Mouse (Mus musculus) forebrain, embryonic 16.5 days (tissue): Measurements from ENCODE around the gene Gm47995. TPM values are rescaled to one million over a fixed set of nuclear protein-coding genes. Genes with fewer than 3 reads are reported as not detected.
"Not testable (repeated sequence)": the region's sequence is repeated elsewhere in the genome, so short reads cannot be mapped to it uniquely, and the experiment has no call there.

Experiments used
- ATAC-seq: fragments of 200-750 bp; cut with Nextera tagmentation; 2 replicates; pipeline ENCODE4 v1.8.0; 2017; ENCODE audit warnings: mild to moderate bottlenecking, moderate library complexity
- H3K27ac ChIP-seq: fragments of 300-500 bp; sonication (generic); 2 replicates; pipeline ENCODE4 v1.5.1; 2014; ENCODE audit warnings: low read length, control low read depth
- H3K27me3 ChIP-seq: fragments of 300-500 bp; sonication (generic); replicated peaks from 2 replicates; pipeline ENCODE4 v1.6.1; 2014; ENCODE audit warnings: low read length; ENCODE audit not compliant: control insufficient read depth, insufficient read depth
- H3K36me3 ChIP-seq: fragments of 300-500 bp; sonication (generic); 2 replicates; pipeline ENCODE4 v1.6.1; 2014; ENCODE audit not compliant: control insufficient read depth, insufficient read depth
- H3K4me1 ChIP-seq: fragments of 300-500 bp; sonication (generic); replicated peaks from 2 replicates; pipeline ENCODE4 v1.6.1; 2014; ENCODE audit warnings: low read length; ENCODE audit not compliant: control insufficient read depth, insufficient read depth
- H3K4me2 ChIP-seq: fragments of 300-500 bp; sonication (generic); 2 replicates; pipeline ENCODE4 v1.6.1; 2014; ENCODE audit warnings: mild to moderate bottlenecking, low read length, control low read depth
- H3K4me3 ChIP-seq: fragments of 300-500 bp; sonication (generic); replicated peaks from 2 replicates; pipeline ENCODE4 v1.5.1; 2014; ENCODE audit warnings: mild to moderate bottlenecking, low read length, control low read depth
- H3K9ac ChIP-seq: fragments of 300-500 bp; sonication (generic); replicated peaks from 2 replicates; pipeline ENCODE4 v1.6.1; 2014; ENCODE audit warnings: low read depth, low read length, control low read depth
- H3K9me3 ChIP-seq: fragments of 300-500 bp; sonication (generic); 2 replicates; pipeline ENCODE4 v1.6.1; 2016; ENCODE audit warnings: low read length; ENCODE audit not compliant: control insufficient read depth
- WGBS: fragments of 180-500 bp; shearing (Covaris S2); extraction: QIAGEN DNeasy Blood & Tissue Kit; methylation state at CpG from one replicate; pipeline ENCODE4 v1.1.7; 2014; 5-methylcytosine and 5-hydroxymethylcytosine counted together
- polyA plus RNA-seq: library from polyadenylated mRNA; unstranded; fragments of >200 nt; fragmentation: Nextera tagmentation; extraction: Ambion mirVana; gene quantifications from 2 replicates; pipeline ENCODE4 v1.2.1, GENCODE M21; 2015

Gene Gm47995
- polyA plus RNA-seq, 1 experiment from 2014 or later, result not detected

DNA sequence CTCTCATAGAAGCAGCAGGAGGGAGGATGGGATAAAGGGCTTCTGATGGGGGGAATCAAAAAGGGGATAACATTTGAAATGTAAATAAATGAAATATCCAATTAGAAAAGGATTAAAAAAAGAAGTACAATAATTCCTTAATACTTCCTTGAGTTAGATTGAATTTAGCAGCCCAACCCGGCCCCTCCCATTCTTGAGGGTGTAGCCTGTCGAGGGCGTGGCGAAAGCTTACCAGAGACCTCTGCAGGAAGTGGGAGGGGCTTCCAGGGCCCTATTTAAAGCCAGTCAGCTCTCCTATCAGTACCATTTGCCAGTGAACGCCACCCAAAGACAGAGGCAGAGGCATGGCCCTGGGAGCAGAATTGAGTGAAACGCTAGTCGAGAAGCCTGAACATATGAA, 16.0 kb upstream of the Gm47995 start, which contains the start of gene Gm47985:
Gene Gm47985 (plus strand): TSS at position 272 of the 400 bp plus-strand sequence.
- H3K9me3 ChIP-seq, result not testable (repeated sequence)

DNA sequence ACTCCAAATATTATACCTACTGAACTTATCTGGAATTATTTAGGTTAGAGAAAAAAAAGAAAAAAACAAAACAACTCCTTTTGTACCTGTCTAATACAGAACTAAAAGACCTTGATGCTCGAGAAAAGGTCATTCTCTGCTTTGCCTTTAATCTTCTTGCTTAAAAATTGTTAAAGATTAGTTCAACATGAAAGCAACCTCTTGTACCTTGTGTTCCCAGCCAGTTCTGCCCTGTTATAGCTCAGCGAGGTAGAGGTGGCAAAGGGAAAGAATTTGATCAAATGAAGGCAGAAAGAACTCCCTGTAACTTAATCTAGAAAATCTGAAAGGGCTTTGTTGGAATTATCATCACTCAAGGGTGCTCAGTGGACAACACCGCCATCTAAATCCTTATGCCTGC, 12.1 kb upstream of the Gm47995 start:
- not testable (repeated sequence) for ATAC-seq, H3K4me1 ChIP-seq, H3K27me3 ChIP-seq, H3K4me3 ChIP-seq, H3K36me3 ChIP-seq, H3K27ac ChIP-seq, H3K9ac ChIP-seq, H3K9me3 ChIP-seq, H3K4me2 ChIP-seq
- WGBS, result 69% methylated on average over 3 of the region's 3 CpGs

More for the DNA sequence above, 16.0 kb upstream of the Gm47995 start, which contains the start of gene Gm47985:
- H3K27me3 ChIP-seq, H3K4me2 ChIP-seq, ATAC-seq, H3K36me3 ChIP-seq, H3K27ac ChIP-seq, H3K4me1 ChIP-seq, H3K9ac ChIP-seq, H3K4me3 ChIP-seq: not testable (repeated sequence)
- WGBS, result no CpG with 5 or more reads among the region's 7 CpGs

DNA sequence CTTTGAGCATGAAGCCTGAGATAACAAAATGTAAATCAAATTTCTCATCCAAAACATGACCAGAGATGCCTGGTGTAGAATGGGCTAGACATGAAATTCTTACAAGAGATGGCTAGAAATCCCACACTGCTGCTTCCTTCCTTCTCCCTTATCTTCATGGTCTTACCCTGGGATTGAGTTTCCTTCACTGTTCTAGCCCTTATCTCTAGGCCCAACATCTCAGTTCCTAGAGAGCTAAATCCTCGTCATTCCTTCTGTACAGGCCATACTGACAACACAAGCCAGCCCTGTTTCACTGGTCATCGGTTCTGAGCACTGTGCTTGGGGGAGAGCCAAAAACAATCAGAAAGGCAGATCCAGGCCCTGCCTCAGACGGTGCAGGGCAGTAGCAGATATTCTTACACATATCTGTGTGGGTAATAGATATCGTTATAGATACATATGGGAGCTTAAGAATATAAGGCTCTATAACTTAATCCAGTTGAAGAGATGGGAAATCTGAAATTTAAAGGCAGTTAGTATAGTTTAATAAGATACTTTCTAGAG, 11.3 kb upstream of the Gm47995 start:
- WGBS, result 84% methylated on average over 4 of the region's 4 CpGs
- not testable (repeated sequence) for H3K9me3 ChIP-seq, H3K27ac ChIP-seq, H3K36me3 ChIP-seq, H3K4me1 ChIP-seq, H3K9ac ChIP-seq, H3K4me2 ChIP-seq, H3K4me3 ChIP-seq, ATAC-seq, H3K27me3 ChIP-seq

DNA sequence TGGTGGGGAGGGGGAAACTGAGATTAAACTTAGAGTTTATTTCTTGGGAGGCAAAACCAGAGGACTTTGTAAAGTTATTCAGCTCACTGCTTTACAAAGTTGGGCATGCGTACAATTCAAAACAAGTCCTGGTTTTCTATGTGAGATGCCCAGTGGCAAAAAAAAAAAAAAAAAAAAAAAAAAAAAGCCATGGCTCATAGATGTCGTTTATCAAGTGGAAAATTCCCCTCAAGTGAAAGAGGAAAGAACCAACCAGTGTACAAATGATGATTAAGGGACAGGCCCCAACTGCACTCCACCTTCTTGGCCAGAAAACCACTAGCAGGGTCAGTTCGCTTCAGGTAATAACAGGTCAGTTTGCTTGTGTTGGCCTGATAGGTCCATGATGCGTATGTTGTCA, 9.8 kb upstream of the Gm47995 start:
- 87% methylated on average over 4 of the region's 4 CpGs for WGBS
- ATAC-seq, result no peak

DNA sequence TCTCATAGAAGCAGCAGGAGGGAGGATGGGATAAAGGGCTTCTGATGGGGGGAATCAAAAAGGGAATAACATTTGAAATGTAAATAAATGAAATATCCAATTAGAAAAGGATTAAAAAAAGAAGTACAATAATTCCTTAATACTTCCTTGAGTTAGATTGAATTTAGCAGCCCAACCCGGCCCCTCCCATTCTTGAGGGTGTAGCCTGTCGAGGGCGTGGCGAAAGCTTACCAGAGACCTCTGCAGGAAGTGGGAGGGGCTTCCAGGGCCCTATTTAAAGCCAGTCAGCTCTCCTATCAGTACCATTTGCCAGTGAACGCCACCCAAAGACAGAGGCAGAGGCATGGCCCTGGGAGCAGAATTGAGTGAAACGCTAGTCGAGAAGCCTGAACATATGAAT, 6.2 kb upstream of the Gm47995 start, which contains the start of gene Gm8947:
Gene Gm8947 (plus strand): TSS at position 302 of the 400 bp plus-strand sequence.
- not testable (repeated sequence) for H3K27ac ChIP-seq, H3K9me3 ChIP-seq, ATAC-seq, H3K4me2 ChIP-seq, H3K4me3 ChIP-seq, H3K9ac ChIP-seq, H3K36me3 ChIP-seq, H3K4me1 ChIP-seq, H3K27me3 ChIP-seq
- no CpG with 5 or more reads among the region's 7 CpGs for WGBS

More for the DNA sequence above, 9.8 kb upstream of the Gm47995 start:
- Histone ChIP-seq H3K4me1 (no peaks in the 10 kb centered on the region), H3K27ac (no peak overlapping the region), H3K27me3 (no peaks in the 10 kb centered on the region), H3K4me2 (no peak overlapping the region), H3K9ac (no peak overlapping the region), H3K4me3 (no peak overlapping the region), H3K9me3 (no peaks in the 10 kb centered on the region), H3K36me3 (no peaks in the 10 kb centered on the region)

DNA sequence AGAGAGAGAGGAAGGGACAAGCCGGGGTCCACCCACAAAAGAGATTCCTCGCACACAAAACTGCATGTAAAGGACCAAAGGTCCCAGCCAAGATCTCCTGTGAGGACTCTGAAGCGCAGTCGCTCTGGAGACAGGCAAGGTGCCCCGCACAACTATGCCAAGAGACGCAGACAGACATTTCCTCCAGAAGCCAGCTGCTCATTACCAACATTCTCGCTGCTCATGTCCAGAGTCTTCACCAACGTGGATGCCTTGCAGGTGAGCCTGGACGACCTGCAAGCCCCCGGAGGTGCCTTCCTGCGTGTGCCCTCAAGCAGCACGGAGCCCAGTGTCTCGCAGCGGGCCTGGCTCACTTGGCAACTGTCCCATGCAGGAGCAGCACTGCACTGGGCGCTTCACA, 5.5 kb upstream of the Gm47995 start:
- WGBS, result 90% methylated on average over 14 of the region's 15 CpGs

DNA sequence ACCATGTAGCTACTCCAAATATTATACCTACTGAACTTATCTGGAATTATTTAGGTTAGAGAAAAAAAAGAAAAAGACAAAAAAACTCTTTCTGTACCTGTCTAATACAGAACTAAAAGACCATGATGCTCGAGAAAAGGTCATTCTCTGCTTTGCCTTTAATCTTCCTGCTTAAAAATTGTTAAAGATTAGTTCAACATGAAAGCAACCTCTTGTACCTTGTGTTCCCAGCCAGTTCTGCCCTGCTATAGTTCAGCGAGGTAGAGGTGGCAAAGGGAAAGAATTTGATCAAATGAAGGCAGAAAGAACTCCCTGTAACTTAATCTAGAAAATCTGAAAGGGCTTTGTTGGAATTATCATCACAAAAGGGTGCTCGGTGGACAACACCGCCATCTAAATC, 2.3 kb upstream of the Gm47995 start:
- not testable (repeated sequence) for ATAC-seq, H3K36me3 ChIP-seq
- 46% methylated on average over 4 of the region's 4 CpGs for WGBS

More for the DNA sequence above, 5.5 kb upstream of the Gm47995 start:
- H3K9me3 ChIP-seq, ATAC-seq, H3K4me3 ChIP-seq, H3K9ac ChIP-seq, H3K27ac ChIP-seq, H3K27me3 ChIP-seq, H3K4me2 ChIP-seq, H3K4me1 ChIP-seq, H3K36me3 ChIP-seq: not testable (repeated sequence)

DNA sequence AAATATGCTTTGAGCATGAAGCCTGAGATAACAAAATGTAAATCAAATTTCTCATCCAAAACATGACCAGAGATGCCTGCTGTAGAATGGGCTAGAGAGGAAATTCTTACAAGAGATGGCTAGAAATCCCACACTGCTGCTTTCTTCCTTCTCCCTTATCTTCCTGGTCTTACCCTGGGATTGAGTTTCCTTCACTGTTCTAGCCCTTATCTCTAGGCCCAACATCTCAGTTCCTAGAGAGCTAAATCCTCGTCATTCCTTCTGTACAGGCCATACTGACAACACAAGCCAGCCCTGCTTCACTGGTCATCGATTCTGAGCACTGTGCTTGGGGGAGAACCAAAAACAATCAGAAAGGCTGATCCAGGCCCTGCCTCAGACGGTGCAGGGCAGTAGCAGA, 1.6 kb upstream of the Gm47995 start:
- H3K27me3 ChIP-seq, H3K9ac ChIP-seq, H3K4me3 ChIP-seq, H3K27ac ChIP-seq, H3K4me1 ChIP-seq, ATAC-seq, H3K4me2 ChIP-seq, H3K36me3 ChIP-seq, H3K9me3 ChIP-seq: not testable (repeated sequence)
- 87% methylated on average over 3 of the region's 3 CpGs for WGBS

More for the DNA sequence above, 2.3 kb upstream of the Gm47995 start:
- H3K27me3 ChIP-seq, H3K4me3 ChIP-seq, H3K9me3 ChIP-seq, H3K4me2 ChIP-seq, H3K9ac ChIP-seq, H3K27ac ChIP-seq, H3K4me1 ChIP-seq: not testable (repeated sequence)

DNA sequence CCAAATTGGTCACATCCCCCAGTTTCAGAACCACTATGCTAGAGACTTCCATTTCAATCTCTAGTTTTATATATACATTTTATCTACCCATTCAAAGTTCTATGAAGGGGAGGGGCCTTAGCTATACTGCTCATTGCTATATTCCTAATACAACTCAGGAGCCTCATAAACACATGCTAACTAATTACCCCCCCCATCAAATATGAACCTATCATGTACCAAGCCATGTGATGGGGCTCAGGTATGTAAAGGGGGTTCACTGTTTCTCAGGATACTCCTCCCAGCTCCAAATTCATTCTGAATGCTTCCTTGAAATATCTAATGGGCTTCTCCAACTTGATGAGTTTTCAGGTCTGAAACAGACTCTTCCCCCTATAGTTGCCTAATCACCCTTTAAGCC, 2.4 kb downstream of the Gm47995 start:
- not testable (repeated sequence) for H3K9ac ChIP-seq, H3K9me3 ChIP-seq, H3K4me1 ChIP-seq, H3K27ac ChIP-seq, H3K36me3 ChIP-seq, H3K4me2 ChIP-seq, ATAC-seq, H3K4me3 ChIP-seq, H3K27me3 ChIP-seq

DNA sequence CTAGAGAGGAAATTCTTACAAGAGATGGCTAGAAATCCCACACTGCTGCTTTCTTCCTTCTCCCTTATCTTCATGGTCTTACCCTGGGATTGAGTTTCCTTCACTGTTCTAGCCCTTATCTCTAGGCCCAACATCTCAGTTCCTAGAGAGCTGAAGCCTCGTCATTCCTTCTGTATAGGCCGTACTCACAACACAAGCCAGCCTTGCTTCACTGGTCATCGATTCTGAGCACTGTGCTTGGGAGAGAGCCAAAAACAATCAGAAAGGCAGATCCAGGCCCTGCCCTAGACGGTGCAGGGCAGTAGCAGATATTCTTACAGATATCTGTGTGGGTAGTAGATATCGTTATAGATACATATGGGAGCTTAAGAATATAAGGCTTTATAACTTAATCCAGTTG, 4.5 kb downstream of the Gm47995 start:
- not testable (repeated sequence) for H3K4me1 ChIP-seq, H3K9me3 ChIP-seq, ATAC-seq, H3K36me3 ChIP-seq, H3K4me3 ChIP-seq, H3K9ac ChIP-seq, H3K4me2 ChIP-seq, H3K27ac ChIP-seq, H3K27me3 ChIP-seq
- 73% methylated on average over 3 of the region's 5 CpGs for WGBS
